Mouse (Mus musculus): ENCODE data around the gene Dhx35. TPM values are rescaled to one million over a fixed set of nuclear protein-coding genes. Genes with fewer than 3 reads are reported as not detected.

The Dhx35 gene
- total RNA-seq, 1 experiment from 2014 or later = 17.6 TPM

GRCm38 (mm10) chr2:158886571-158886970, 92.0 kb downstream of the Dhx35 start:
- peak; percentile 74 for ATAC-seq (replicated peaks; ENCODE audit: low read depth, poor library complexity, severe bottlenecking)

- ATAC-seq (replicated peaks; ENCODE audit: low read depth, poor library complexity, severe bottlenecking) = no peak
These were observed 93.9 kb downstream of the Dhx35 start for GRCm38 (mm10) chr2:158888531-158888930.

DNA sequence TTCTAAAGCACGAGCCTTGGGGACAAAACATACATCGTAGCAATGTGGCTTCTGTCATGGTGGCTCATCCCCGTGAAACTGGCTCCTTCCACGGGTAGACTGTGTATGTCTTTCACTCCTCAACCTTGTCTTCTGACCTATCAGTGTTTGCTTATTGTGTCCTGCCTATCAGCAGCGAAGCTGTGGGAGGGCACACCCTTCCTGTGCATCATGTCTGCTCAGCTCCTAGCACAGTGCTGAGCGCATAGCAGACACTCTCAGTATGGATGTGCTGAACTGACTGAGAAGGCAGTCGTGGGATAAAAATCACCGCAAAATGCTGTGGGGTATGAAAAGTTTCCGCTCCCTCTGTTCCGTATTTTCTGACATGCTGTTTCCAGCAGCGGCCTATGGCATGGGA, 94.6 kb downstream of the Dhx35 start:
- ATAC-seq (replicated peaks; ENCODE audit: low read depth, poor library complexity, severe bottlenecking) = no peak

- ATAC-seq (replicated peaks; ENCODE audit: low read depth, poor library complexity, severe bottlenecking) = peak; percentile 78
These were observed 96.7 kb downstream of the Dhx35 start for GRCm38 (mm10) chr2:158891319-158891718.

DNA sequence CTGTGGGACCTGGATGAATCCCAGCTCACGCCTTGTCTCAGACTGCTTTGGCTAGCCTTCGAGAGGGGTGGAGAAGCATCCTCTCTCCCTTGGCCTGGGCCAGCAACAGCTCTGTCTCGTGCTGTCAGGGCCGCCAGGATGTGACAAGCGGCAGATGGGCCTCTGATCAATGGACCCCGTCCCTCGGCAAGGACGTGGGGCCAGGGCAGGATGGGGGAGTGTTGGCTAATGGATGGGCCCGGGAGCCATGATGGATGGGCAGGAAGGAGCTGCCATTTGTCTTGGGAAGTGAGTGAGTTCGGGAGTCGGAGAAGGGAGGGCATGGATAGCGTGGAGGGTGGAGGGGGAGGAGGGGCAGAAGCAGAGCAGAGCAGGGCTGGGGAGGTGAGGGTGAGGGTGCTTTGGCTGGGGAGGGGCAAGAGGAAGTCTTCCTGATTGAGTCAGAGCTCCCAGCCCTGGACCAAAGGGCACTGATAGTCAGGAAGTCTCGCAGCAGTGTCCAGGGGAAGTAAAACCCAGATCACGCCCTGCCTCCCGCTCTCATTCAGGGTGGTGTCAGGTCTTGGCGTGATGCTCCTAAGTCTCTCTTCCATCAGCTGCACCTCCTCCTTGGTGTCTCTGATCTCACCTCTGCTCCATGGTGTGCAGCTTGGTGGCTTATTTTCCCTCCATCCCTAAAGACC, 98.7 kb downstream of the Dhx35 start:
- ATAC-seq (replicated peaks; ENCODE audit: low read depth, poor library complexity, severe bottlenecking) = 0 out of 2 replicates have a peak, but pooled peaks have one; percentile 7

- no peak for ATAC-seq (replicated peaks; ENCODE audit: low read depth, poor library complexity, severe bottlenecking)
These were observed 104.0 kb downstream of the Dhx35 start for GRCm38 (mm10) chr2:158898469-158899196.

Other genes starting within 250 kb of the Dhx35 start
- gene Slc32a1, start 184.0 kb upstream of the Dhx35 start, total RNA-seq (2017) = not detected in 2 replicates
- 14.7 and 15.3 TPM in 2 replicates for gene Actr5, start 169.9 kb upstream of the Dhx35 start, total RNA-seq (2017)
- gene Ppp1r16b, start 129.4 kb upstream of the Dhx35 start, total RNA-seq (2017) = 0.82 TPM in 1 of 2 replicates, not detected in the other
- 3.0 and 6.7 TPM in 2 replicates for gene Fam83d, start 26.7 kb upstream of the Dhx35 start, total RNA-seq (2017)